Mouse (Mus musculus): ENCODE data around the gene Glg1.

DNA sequence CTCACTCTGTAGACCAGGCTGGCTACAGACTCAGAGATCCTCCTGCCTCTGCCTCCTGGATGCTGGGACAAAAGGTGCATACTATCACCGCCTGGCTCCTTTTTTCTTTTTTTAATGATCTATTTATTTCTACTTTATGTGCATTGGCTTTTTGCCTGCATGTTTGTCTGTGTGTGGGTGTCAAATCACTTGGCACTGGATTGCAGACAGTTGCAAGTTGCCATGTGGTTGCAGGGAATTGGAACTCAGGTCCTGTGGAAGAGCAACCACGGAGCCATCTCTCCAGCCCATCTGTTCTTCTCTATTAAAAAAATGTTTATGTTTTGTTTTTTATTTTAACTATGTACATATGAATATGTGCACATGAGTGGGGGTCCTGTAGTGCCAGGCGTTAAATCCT is 139.5 kb downstream of the Glg1 start:
- no peak for TF ChIP-seq EP300 (IDR thresholded peaks at IDR 0.05; ENCODE audit: insufficient read depth, low read depth, low read length)
- no peak for TF ChIP-seq CTCF (IDR thresholded peaks at IDR 0.05)
- TF ChIP-seq POLR2A (IDR thresholded peaks at IDR 0.05; ENCODE audit: insufficient read depth, low read depth, low read length), result no peak

Measured in heart, adult 2 months (tissue).